Mouse (Mus musculus) embryonic stem cell, embryonic (primary cell): ENCODE results near the gene Mis18a.

Experiments
- CTCF ChIA-PET, 4 experiments: fragments of 300-600 bp in 2 of 4; fragments of 350-600 bp in 2 of 4; sonication (Branson Sonifier 250); formaldehyde crosslinking; loops; one replicate each; lab custom pipeline; 2022; ENCODE audit warnings: inconsistent platforms in 2 of 4; lab: Charles Lee
- POLR2A ChIA-PET, 4 experiments: fragments of 300-600 bp in 2 of 4; fragments of 350-600 bp in 2 of 4; sonication (Branson Sonifier 250); formaldehyde crosslinking; loops; one replicate each; lab custom pipeline; 2022; ENCODE audit warnings: antibody characterized with exemption in 4 of 4, inconsistent platforms in 1 of 4; lab: Charles Lee

The Mis18a gene

GRCm38 (mm10) chr16:90724051-90724450 is 3.2 kb downstream of the Mis18a start:
- POLR2A ChIA-PET = interaction anchor here in 3 of 4 experiments (0.6 to 2.3 kb wide), 5 partner anchors 8 to 741 kb away, joined by 3 to 9 read pairs (median 4); no protein-coding TSS in a partner anchor

GRCm38 (mm10) chr16:90710313-90710712 is 16.9 kb downstream of the Mis18a start:
- ChIA-PET CTCF (no interaction called here), POLR2A (no interaction called here)

More at GRCm38 (mm10) chr16:90724051-90724450, 3.2 kb downstream of the Mis18a start:
- CTCF ChIA-PET = interaction anchor here in 1 of 4 experiments (1.0 to 1.1 kb wide), 2 partner anchors 26 to 30 kb away, joined by 3 to 5 read pairs; no protein-coding TSS in a partner anchor

GRCm38 (mm10) chr16:90709711-90710289 is 17.4 kb downstream of the Mis18a start:
- ChIA-PET POLR2A (no interaction called here), CTCF (interaction anchor here in 1 of 4 experiments (0.6 kb wide), 1 partner anchor 18 kb away, joined by 5 read pairs; no protein-coding TSS in a partner anchor)

- ChIA-PET CTCF (interaction anchor here in 1 of 4 experiments (1.5 kb wide), 1 partner anchor 317 kb away, joined by 3 read pairs; no protein-coding TSS in a partner anchor), POLR2A (interaction anchor here in 1 of 4 experiments (1.1 kb wide), 1 partner anchor 486 kb away, joined by 3 read pairs; the partner anchor contains the start of gene Sod1)
Measured at GRCm38 (mm10) chr16:90706279-90706678, 20.9 kb downstream of the Mis18a start.

- ChIA-PET POLR2A (interaction anchor here in 2 of 4 experiments (0.6 to 1.6 kb wide), 3 partner anchors 32 to 1722 kb away, joined by 3 read pairs; partner anchors contain the start of gene Sod1 (in 1 of the 2)), CTCF (interaction anchor here in 1 of 4 experiments (0.6 kb wide), 3 partner anchors 64 to 486 kb away, joined by 3 to 4 read pairs (median 3); no protein-coding TSS in a partner anchor)
Measured at GRCm38 (mm10) chr16:90704161-90704825, 22.9 kb downstream of the Mis18a start.

GRCm38 (mm10) chr16:90703646-90704045 is 23.6 kb downstream of the Mis18a start:
- CTCF ChIA-PET = no interaction called here
- POLR2A ChIA-PET = interaction anchor here in 2 of 4 experiments (0.8 to 1.6 kb wide), 2 partner anchors 9 to 483 kb away, joined by 3 read pairs; partner anchors contain the start of gene Sod1 (in 1 of the 2)

- CTCF ChIA-PET = no interaction called here
- POLR2A ChIA-PET = interaction anchor here in 1 of 4 experiments (1.5 kb wide), 1 partner anchor 379 kb away, joined by 3 read pairs; no protein-coding TSS in a partner anchor
Measured at GRCm38 (mm10) chr16:90701541-90701940, 25.7 kb downstream of the Mis18a start.

GRCm38 (mm10) chr16:90699390-90699789 is 27.8 kb downstream of the Mis18a start:
- POLR2A ChIA-PET = no interaction called here
- CTCF ChIA-PET = no interaction called here

GRCm38 (mm10) chr16:90696306-90696705 is 30.9 kb downstream of the Mis18a start:
- ChIA-PET POLR2A (no interaction called here), CTCF (no interaction called here)

- POLR2A ChIA-PET = interaction anchor here in 1 of 4 experiments (1.4 kb wide), 2 partner anchors 33 to 240 kb away, joined by 3 read pairs; partner anchors contain the start of gene Cfap298
Measured at GRCm38 (mm10) chr16:90695121-90695520, 32.1 kb downstream of the Mis18a start.

GRCm38 (mm10) chr16:90694719-90695118 is 32.5 kb downstream of the Mis18a start:
- CTCF ChIA-PET = interaction anchor here (0.6 to 2.0 kb wide), 18 partner anchors 11 to 654 kb away, joined by 3 to 13 read pairs (median 3); partner anchors contain the start of genes Mis18a (in 1 of the 4) and Mrap (in 1 of the 4)
- POLR2A ChIA-PET = interaction anchor here in 2 of 4 experiments (0.5 to 1.4 kb wide), 5 partner anchors 9 to 686 kb away, joined by 3 read pairs; partner anchors contain the start of genes Cfap298 (in 1 of the 2) and Sod1 (in 1 of the 2)

More at GRCm38 (mm10) chr16:90695121-90695520, 32.1 kb downstream of the Mis18a start:
- CTCF ChIA-PET = interaction anchor here in 3 of 4 experiments (0.6 to 1.7 kb wide), 10 partner anchors 10 to 653 kb away, joined by 3 to 13 read pairs (median 4); partner anchors contain the start of genes Mis18a (in 1 of the 3) and Mrap (in 1 of the 3)

GRCm38 (mm10) chr16:90693625-90694024 is 33.6 kb downstream of the Mis18a start:
- ChIA-PET CTCF (interaction anchor here in 3 of 4 experiments (1.1 to 2.0 kb wide), 6 partner anchors 19 to 307 kb away, joined by 3 to 13 read pairs (median 6); partner anchors contain the start of gene Hunk (in 1 of the 3)), POLR2A (interaction anchor here in 2 of 4 experiments (0.6 to 1.4 kb wide), 6 partner anchors 9 to 473 kb away, joined by 3 to 5 read pairs (median 3); partner anchors contain the start of genes Paxbp1 (in 1 of the 2) and Sod1 (in 1 of the 2))

GRCm38 (mm10) chr16:90692704-90693385 is 34.4 kb downstream of the Mis18a start:
- CTCF ChIA-PET = interaction anchor here in 3 of 4 experiments (0.6 to 2.0 kb wide), 4 partner anchors 20 to 312 kb away, joined by 3 to 5 read pairs (median 3); partner anchors contain the start of gene Hunk (in 1 of the 3)
- POLR2A ChIA-PET = interaction anchor here in 3 of 4 experiments (0.6 to 1.2 kb wide), 6 partner anchors 8 to 654 kb away, joined by 3 to 5 read pairs (median 4); partner anchors contain the start of gene Cfap298 (in 1 of the 3)

GRCm38 (mm10) chr16:90687687-90688263 is 39.4 kb downstream of the Mis18a start:
- POLR2A ChIA-PET = interaction anchor here in 2 of 4 experiments (0.7 to 1.0 kb wide), 3 partner anchors 24 to 467 kb away, joined by 3 read pairs; partner anchors contain the start of genes Cfap298 (in 1 of the 2) and Sod1 (in 1 of the 2)
- CTCF ChIA-PET = interaction anchor here in 1 of 4 experiments (0.8 kb wide), 1 partner anchor 139 kb away, joined by 3 read pairs; the partner anchor contains the start of gene Eva1c

GRCm38 (mm10) chr16:90687011-90687410 is 40.2 kb downstream of the Mis18a start:
- CTCF ChIA-PET = no interaction called here
- POLR2A ChIA-PET = no interaction called here

GRCm38 (mm10) chr16:90684092-90684491 is 43.1 kb downstream of the Mis18a start:
- ChIA-PET POLR2A (interaction anchor here in 1 of 4 experiments (0.9 kb wide), 1 partner anchor 9 kb away, joined by 5 read pairs; no protein-coding TSS in a partner anchor), CTCF (interaction anchor here in 1 of 4 experiments (1.1 kb wide), 1 partner anchor 28 kb away, joined by 3 read pairs; no protein-coding TSS in a partner anchor)

GRCm38 (mm10) chr16:90679984-90680383 is 47.2 kb downstream of the Mis18a start:
- ChIA-PET CTCF (no interaction called here), POLR2A (no interaction called here)
